Mouse (Mus musculus): ENCODE results near the gene Plekha7. TPM values are rescaled to one million over a fixed set of nuclear protein-coding genes. Genes with fewer than 3 reads are reported as not detected.

The Plekha7 gene
- total RNA-seq, 4 experiments from 2014 or later = 13.4 to 34.3 (median 26.8) TPM

DNA sequence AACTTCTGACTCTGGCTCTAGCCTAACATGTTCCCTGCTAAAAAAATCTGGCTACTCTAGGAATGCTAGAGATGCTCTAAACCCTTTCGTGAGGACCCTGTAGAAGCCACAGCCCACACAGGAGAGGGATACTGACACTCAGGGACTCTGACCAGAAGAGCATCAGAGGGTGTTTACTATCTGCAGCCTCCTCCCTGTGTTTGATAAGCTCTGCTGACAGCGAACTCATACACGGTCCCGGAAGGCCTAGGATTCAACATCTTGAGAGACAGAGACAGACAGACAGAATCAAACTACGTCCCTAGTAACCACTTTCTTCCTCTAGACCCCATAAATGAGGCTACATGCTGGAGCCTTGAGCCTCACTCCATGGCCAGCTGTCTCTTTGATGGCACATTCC lies 20.2 kb downstream of the Plekha7 start:
- no peak for DNase-seq

DNA sequence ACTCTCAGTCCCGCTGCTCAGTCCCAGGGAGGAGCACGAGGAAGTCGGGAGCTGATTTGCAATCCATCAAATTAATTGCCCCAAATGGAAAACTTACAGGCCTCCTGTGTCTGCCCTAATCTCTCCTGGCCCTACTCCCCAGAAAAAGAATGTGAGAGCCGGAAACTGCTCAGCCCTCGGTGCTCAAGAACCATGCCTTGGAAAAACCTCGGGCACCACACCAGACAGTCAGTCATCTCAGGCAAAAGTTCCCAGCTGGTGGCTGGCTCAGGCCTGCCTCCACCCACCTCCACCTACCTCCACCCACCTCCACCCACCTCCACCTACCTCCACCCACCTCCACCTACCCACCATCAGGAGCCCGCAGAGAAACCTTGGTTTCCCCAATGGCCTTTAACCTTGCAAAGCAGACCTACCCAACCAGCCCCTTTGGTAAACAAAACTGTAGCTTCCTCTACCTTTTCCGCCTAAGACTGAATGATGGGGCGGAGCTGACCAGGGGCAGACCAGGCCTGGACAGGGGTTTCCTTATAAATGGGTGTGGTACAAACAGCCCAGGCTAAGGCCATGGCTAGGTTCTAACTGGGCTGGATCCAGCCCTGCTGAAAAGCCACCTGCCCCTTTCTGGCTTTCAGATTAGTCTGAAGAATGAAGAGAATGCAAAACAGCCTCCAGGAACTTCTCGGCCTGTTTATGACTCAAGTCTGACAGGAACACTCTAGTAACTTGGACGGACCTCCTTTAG lies 21.4 kb downstream of the Plekha7 start:
- DNase-seq = no peak

DNA sequence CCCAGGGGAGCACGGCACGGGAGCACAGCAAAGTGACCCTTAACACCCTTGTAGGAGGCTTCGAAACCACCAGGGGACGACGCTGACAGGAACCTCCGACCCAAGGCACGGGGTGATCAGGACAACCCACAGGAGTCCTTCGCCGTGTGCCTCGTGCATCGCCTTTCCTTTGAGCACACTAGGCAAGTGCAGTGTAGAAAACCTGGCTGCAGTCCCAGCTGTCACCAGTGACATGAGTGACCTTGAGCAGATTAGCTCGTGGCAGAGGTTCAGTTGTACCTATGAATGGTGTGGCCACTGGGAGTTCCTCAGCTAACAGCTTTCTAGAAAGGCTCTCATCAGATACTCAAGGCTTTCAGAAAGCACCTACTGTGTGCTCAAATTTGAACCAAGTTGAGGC lies 22.0 kb downstream of the Plekha7 start:
- peak; percentile 83 for DNase-seq

DNA sequence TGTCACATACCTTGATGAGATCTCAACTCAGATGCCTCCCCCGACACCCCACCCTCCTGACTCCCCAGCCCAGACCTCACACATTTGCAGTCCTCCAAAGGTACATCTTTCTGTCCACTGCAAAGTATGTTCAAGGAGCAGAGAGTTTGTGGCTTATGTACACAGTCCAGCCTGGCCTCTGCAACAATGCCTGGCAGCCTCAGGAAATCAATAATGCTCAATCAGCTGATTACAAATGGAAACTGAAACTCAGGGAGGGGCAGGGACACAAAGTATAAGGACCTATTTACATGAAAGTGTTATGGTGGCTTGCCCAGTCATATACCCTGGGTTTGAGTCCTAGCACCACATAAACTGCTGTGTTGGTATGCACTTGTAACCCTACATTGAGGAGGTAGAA lies 23.0 kb downstream of the Plekha7 start:
- DNase-seq = no peak

DNA sequence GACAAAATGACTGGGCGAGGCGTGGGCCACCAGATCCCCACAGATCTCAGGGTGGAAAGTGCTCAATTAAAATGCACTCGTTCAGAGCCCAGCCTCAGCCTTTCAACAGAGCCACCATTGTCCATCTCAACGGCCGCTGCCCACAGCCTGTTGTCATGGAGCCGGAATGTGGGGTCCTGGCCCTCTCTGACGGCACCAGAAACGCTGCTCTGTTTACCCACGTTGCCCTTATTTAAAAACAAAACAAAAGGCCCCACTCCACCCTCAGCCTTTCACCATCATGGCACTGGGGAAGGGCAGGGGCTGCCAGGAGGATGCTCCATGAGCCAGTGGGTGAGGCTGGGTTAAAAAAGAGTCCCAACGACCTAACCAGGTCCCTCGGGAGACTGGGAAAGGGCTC lies 25.4 kb downstream of the Plekha7 start:
- no peak for DNase-seq

- no peak for DNase-seq
Observed at GRCm38 (mm10) chr7:116280126-116280525, 28.1 kb downstream of the Plekha7 start.

GRCm38 (mm10) chr7:116278280-116278679 lies 29.9 kb downstream of the Plekha7 start:
- no peak for DNase-seq

- no peak for DNase-seq
Observed at GRCm38 (mm10) chr7:116276315-116276714, 31.9 kb downstream of the Plekha7 start.

- no peak for DNase-seq
Observed at GRCm38 (mm10) chr7:116273111-116273510, 35.1 kb downstream of the Plekha7 start.

- no peak for DNase-seq
Observed at GRCm38 (mm10) chr7:116269501-116269995, 38.6 kb downstream of the Plekha7 start.

- no peak for DNase-seq
Observed at GRCm38 (mm10) chr7:116268113-116268926, 39.9 kb downstream of the Plekha7 start.

- no peak for DNase-seq
Observed at GRCm38 (mm10) chr7:116263281-116263680, 44.9 kb downstream of the Plekha7 start.

GRCm38 (mm10) chr7:116262508-116262907 lies 45.7 kb downstream of the Plekha7 start:
- no peak for DNase-seq

GRCm38 (mm10) chr7:116262101-116262500 lies 46.1 kb downstream of the Plekha7 start:
- no peak for DNase-seq

DNA sequence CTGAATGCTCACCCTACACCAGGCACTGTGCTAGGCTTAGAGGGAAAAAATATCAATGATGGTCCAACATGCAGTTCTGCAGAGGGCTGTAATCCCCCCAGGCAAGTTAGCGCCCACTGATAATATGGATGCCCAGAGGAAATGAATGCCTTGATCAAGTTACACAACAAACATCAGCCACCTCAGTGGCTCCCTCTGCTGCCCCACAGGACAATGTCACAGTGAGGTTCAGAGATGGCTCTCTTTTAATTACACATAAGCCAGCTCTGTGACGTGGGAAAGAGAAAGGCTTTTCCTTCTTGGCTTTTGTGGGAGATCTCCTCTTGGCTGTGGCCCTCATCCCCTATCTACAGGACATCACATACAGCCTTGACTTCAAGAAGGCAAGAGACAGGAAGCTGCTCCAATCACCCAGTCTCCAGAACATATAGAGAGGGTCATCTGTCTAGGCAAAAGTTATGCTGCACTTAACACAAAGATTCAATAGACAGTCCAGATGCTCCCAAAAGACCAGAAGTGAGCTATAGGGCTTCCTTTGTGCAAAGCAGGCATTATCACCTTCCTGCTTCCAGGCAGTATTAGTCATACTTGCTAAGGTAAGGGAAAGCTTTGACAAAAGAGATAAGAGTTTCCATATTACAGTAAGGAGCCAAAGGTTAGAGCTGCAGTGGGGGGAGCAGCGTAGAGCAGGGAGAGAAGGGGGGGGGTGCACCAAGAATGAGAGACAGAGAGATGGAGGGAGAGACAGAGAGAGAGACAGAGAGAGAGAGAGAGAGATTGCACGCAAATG lies 47.2 kb downstream of the Plekha7 start:
- no peak for DNase-seq

- DNase-seq = no peak
Observed at GRCm38 (mm10) chr7:116258464-116259185, 49.6 kb downstream of the Plekha7 start.

DNA sequence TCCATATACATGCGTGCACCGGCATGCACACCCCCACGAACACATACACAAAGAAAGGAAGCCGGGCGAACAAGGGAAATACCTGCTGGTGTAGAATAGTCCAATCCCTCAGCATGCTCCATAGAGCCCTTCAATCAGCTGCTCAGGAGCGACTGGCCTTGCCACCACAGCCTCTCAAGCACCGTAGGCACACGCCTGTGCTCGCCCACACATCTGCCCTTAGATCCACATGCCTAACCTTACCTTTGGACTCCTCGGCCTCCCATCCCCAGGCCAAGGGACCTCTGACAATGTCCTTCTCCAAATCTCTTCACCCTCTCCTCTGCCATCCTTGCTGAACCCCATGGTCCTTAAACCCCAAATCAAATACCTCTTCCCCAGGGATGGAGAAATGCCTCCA lies 50.2 kb downstream of the Plekha7 start:
- DNase-seq = no peak

DNA sequence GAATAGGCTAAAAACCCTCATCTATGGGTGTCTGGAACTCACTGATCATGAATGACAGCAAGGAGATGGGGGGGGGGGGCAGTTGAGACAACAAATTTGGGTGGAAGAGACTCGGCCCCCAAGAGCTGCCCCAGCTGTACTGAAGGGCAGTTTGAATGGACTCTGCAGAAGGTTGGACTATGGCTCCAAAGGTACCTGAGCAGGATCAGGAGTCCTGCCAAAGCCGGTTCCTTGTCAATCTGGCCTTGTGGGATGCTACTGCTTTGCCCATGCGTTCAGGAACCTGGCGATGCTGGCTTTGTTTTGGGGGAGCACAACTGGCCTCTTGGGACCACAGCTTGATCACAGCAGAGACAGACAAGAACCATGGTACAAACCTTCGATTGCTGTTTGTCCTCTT lies 52.5 kb downstream of the Plekha7 start:
- DNase-seq = no peak

DNA sequence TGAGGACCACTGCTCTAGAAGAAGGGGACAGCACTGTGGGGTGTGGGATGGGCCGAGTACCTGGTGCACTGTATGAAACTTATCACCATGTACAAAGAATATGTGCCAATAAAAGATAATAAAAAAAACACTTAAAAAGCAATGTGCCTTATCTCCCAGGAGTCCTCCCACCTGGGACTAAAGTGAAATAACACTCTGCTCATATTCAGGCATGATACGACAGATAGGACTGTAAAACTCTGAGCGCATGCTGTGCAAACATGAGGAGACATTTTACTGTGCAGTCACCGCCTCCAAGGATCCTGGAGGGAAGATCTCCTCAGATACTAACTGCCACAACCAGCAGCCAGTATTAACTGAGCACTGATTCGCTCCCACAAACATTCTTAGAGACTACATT lies 53.5 kb downstream of the Plekha7 start:
- DNase-seq = no peak

GRCm38 (mm10) chr7:116252470-116252869 lies 55.7 kb downstream of the Plekha7 start:
- no peak for DNase-seq

GRCm38 (mm10) chr7:116251516-116251915 lies 56.7 kb downstream of the Plekha7 start:
- DNase-seq = no peak

DNA sequence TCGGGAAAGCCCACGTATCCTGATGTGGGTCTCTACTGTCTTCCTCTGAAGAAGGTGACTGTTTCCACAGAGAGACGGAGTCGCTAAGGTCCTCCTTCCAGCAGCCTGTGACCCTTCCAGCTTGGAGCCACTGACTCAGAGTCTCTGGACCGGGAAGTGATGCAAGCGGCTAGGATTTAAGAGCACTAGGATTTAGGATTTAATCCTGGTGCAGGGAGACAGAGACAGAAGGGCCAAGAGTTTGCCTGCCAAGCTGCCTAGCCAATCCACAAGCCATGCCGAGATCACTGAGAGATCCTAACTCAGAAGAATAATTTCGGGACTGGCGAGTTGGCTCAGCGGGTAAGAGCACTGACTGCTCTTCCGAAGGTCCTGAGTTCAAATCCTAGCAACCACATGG lies 59.6 kb downstream of the Plekha7 start:
- DNase-seq = no peak

Data from adrenal gland, adult 8-10 months (tissue).